Mouse (Mus musculus): ENCODE measurements around the gene Pax6.

GRCm38 (mm10) chr2:105682634-105683351, 14.1 kb downstream of the Pax6 start:
- no peak for TF ChIP-seq POLR2A (IDR thresholded peaks at IDR 0.05; ENCODE audit: borderline replicate concordance, low read depth, low read length)
- no peak for TF ChIP-seq CTCF (IDR thresholded peaks at IDR 0.05; ENCODE audit: low read depth, low read length)

Data from bone marrow macrophage, adult 2 months (primary cell).